Mouse (Mus musculus) heart, embryonic 16.5 days (tissue): ENCODE measurements at regions not wholly inside any gene's neighbourhood (a gene's known extent, or its start where the extent isn't known, plus 50 kb on each side); places are given as distances from the start of the nearest gene placed in this dataset.

Experiments used
- ATAC-seq: fragments of 200-750 bp; cut with Nextera tagmentation; replicated peaks from 2 replicates; pipeline ENCODE4 v1.8.0; 2017; ENCODE audit warnings: moderate number of reproducible peaks; ENCODE audit not compliant: insufficient read depth, low FRiP score; ENCODE audit errors: extremely low read depth
- H3K27ac ChIP-seq: fragments of 300-500 bp; sonication (generic); 2 replicates; pipeline ENCODE4 v1.5.1; 2014; ENCODE audit warnings: mild to moderate bottlenecking, low read length, control low read depth, moderate library complexity
- H3K27me3 ChIP-seq: fragments of 300-500 bp; sonication (generic); 2 replicates; pipeline ENCODE4 v1.6.1; 2014; ENCODE audit warnings: low read length, mixed read lengths; ENCODE audit not compliant: control insufficient read depth, insufficient read depth
- H3K36me3 ChIP-seq: fragments of 300-500 bp; sonication (generic); 2 replicates; pipeline ENCODE4 v1.6.1; 2014; ENCODE audit not compliant: control insufficient read depth, insufficient read depth
- H3K4me1 ChIP-seq: fragments of 300-500 bp; sonication (generic); 2 replicates; pipeline ENCODE4 v1.6.1; 2014; ENCODE audit warnings: low read length, mixed read lengths; ENCODE audit not compliant: control insufficient read depth, insufficient read depth
- H3K4me2 ChIP-seq: fragments of 300-500 bp; sonication (generic); 2 replicates; pipeline ENCODE4 v1.6.1; 2014; ENCODE audit warnings: low read depth, mild to moderate bottlenecking, control low read depth, low read length
- H3K4me3 ChIP-seq: fragments of 300-500 bp; sonication (generic); 2 replicates; pipeline ENCODE4 v1.5.1; 2014; ENCODE audit warnings: mild to moderate bottlenecking, control low read depth, low read length
- H3K9ac ChIP-seq: fragments of 300-500 bp; sonication (generic); 2 replicates; pipeline ENCODE4 v1.6.1; 2014; ENCODE audit warnings: low read length, control low read depth
- H3K9me3 ChIP-seq: fragments of 300-500 bp; sonication (generic); replicated peaks from 2 replicates; pipeline ENCODE4 v1.6.1; 2016; ENCODE audit warnings: low read length; ENCODE audit not compliant: control insufficient read depth
- whole genome bisulfite sequencing: fragments of 180-500 bp; shearing (Covaris S2); extraction: QIAGEN DNeasy Blood & Tissue Kit; methylation state at CpG from one replicate; pipeline ENCODE4 v1.1.7; 2014; 5-methylcytosine and 5-hydroxymethylcytosine counted together

GRCm38 (mm10) chr13:44451224-44451623 is 278.1 kb upstream of the Jarid2 start:
- Histone ChIP-seq H3K27me3 (no peaks in the 10 kb centered on the region), H3K9me3 (peaks cover 7% of the 10 kb centered on the region), H3K4me3 (no peak overlapping the region), H3K27ac (no peak overlapping the region), H3K9ac (no peak overlapping the region), H3K4me1 (peaks cover 7% of the 10 kb centered on the region; the same call in 1 of the 2 replicates), H3K36me3 (no peaks in the 10 kb centered on the region), H3K4me2 (no peak overlapping the region)
- WGBS, result 92% methylated on average over 5 of the region's 5 CpGs
- ATAC-seq, result no peak

GRCm38 (mm10) chr13:44453131-44453530 is 276.1 kb upstream of the Jarid2 start:
- Histone ChIP-seq H3K9ac (no peak overlapping the region), H3K27me3 (no peaks in the 10 kb centered on the region), H3K4me1 (peaks cover 7% of the 10 kb centered on the region; the same call in 1 of the 2 replicates), H3K9me3 (peaks cover 9% of the 10 kb centered on the region), H3K36me3 (no peaks in the 10 kb centered on the region), H3K27ac (no peak overlapping the region), H3K4me3 (no peak overlapping the region), H3K4me2 (no peak overlapping the region)
- ATAC-seq, result no peak
- WGBS, result 63% methylated on average over 7 of the region's 7 CpGs

GRCm38 (mm10) chr13:44454136-44454535 is 275.1 kb upstream of the Jarid2 start:
- Histone ChIP-seq H3K27ac (no peak overlapping the region), H3K9me3 (peaks cover 7% of the 10 kb centered on the region), H3K4me2 (no peak overlapping the region), H3K27me3 (no peaks in the 10 kb centered on the region), H3K4me1 (peaks cover 7% of the 10 kb centered on the region; the same call in 1 of the 2 replicates), H3K4me3 (no peak overlapping the region), H3K9ac (no peak overlapping the region), H3K36me3 (no peaks in the 10 kb centered on the region)
- no peak for ATAC-seq
- 38% methylated on average over 9 of the region's 9 CpGs for WGBS

- Histone ChIP-seq H3K27me3 (no peaks in the 10 kb centered on the region), H3K4me3 (no peak overlapping the region), H3K4me1 (peaks cover 7% of the 10 kb centered on the region; the same call in 1 of the 2 replicates), H3K9ac (no peak overlapping the region), H3K9me3 (peaks cover 5% of the 10 kb centered on the region), H3K27ac (no peak overlapping the region), H3K4me2 (no peak overlapping the region), H3K36me3 (no peaks in the 10 kb centered on the region)
- WGBS, result 84% methylated on average over 5 of the region's 5 CpGs
- ATAC-seq, result no peak
Measured at GRCm38 (mm10) chr13:44455193-44455592, 274.1 kb upstream of the Jarid2 start.

GRCm38 (mm10) chr13:44458744-44459143 is 270.5 kb upstream of the Jarid2 start:
- H3K4me1 ChIP-seq, result peaks cover 3% of the 10 kb centered on the region; the same call in 1 of the 2 replicates
- 67% methylated on average over 3 of the region's 3 CpGs for WGBS
- no peaks in the 10 kb centered on the region for H3K27me3 ChIP-seq
- H3K4me2 ChIP-seq, result no peak overlapping the region
- H3K9ac ChIP-seq, result no peak overlapping the region
- no peaks in the 10 kb centered on the region for H3K36me3 ChIP-seq
- ATAC-seq, result no peak
- 0 out of 2 replicates have a peak, but pooled peaks cover 3% of the 10 kb centered on the region for H3K9me3 ChIP-seq
- H3K27ac ChIP-seq, result no peak overlapping the region
- no peak overlapping the region for H3K4me3 ChIP-seq

GRCm38 (mm10) chr13:44459148-44459547 is 270.1 kb upstream of the Jarid2 start:
- H3K9me3 ChIP-seq, result 0 out of 2 replicates have a peak, but pooled peaks cover 3% of the 10 kb centered on the region
- H3K4me1 ChIP-seq, result peaks cover 2% of the 10 kb centered on the region; the same call in 1 of the 2 replicates
- ATAC-seq, result no peak
- 78% methylated on average over 4 of the region's 4 CpGs for WGBS
- no peaks in the 10 kb centered on the region for H3K36me3 ChIP-seq
- no peak overlapping the region for H3K4me3 ChIP-seq
- H3K4me2 ChIP-seq, result no peak overlapping the region
- H3K27ac ChIP-seq, result no peak overlapping the region
- no peaks in the 10 kb centered on the region for H3K27me3 ChIP-seq
- H3K9ac ChIP-seq, result no peak overlapping the region

GRCm38 (mm10) chr13:44463675-44464074 is 265.6 kb upstream of the Jarid2 start:
- H3K36me3 ChIP-seq, result no peaks in the 10 kb centered on the region
- no peak overlapping the region for H3K4me2 ChIP-seq
- H3K9me3 ChIP-seq, result no peaks in the 10 kb centered on the region
- no peaks in the 10 kb centered on the region for H3K27me3 ChIP-seq
- no peak overlapping the region for H3K9ac ChIP-seq
- H3K4me1 ChIP-seq, result 0 out of 2 replicates have a peak, but pooled peaks cover 2% of the 10 kb centered on the region
- ATAC-seq, result no peak
- H3K4me3 ChIP-seq, result no peak overlapping the region
- no peak overlapping the region for H3K27ac ChIP-seq
- WGBS, result 91% methylated on average over 4 of the region's 4 CpGs

GRCm38 (mm10) chr13:44465567-44465966 is 263.7 kb upstream of the Jarid2 start:
- H3K4me3 ChIP-seq, result no peak overlapping the region
- H3K9ac ChIP-seq, result no peak overlapping the region
- no peaks in the 10 kb centered on the region for H3K27me3 ChIP-seq
- H3K4me2 ChIP-seq, result no peak overlapping the region
- no peak overlapping the region for H3K27ac ChIP-seq
- 0 out of 2 replicates have a peak, but pooled peaks cover 2% of the 10 kb centered on the region for H3K4me1 ChIP-seq
- ATAC-seq, result no peak
- WGBS, result 52% methylated on average over 7 of the region's 7 CpGs
- no peaks in the 10 kb centered on the region for H3K9me3 ChIP-seq
- H3K36me3 ChIP-seq, result no peaks in the 10 kb centered on the region

GRCm38 (mm10) chr13:44468963-44469674 is 260.2 kb upstream of the Jarid2 start:
- no peaks in the 10 kb centered on the region for H3K36me3 ChIP-seq
- H3K4me3 ChIP-seq, result no peak overlapping the region
- WGBS, result 75% methylated on average over 14 of the region's 14 CpGs
- 0 out of 2 replicates have a peak, but pooled peaks cover 2% of the 10 kb centered on the region for H3K4me1 ChIP-seq
- no peak overlapping the region for H3K9ac ChIP-seq
- H3K4me2 ChIP-seq, result no peak overlapping the region
- no peaks in the 10 kb centered on the region for H3K27me3 ChIP-seq
- no peak overlapping the region for H3K27ac ChIP-seq
- no peaks in the 10 kb centered on the region for H3K9me3 ChIP-seq
- ATAC-seq, result no peak
